ENCODE assay signal across 13 mouse cellular contexts in genomic region chr12:112544946-112545701, GRCm38 (mm10). TPM values are rescaled to one million over a fixed set of nuclear protein-coding genes. Genes with fewer than 3 reads are reported as not detected.
DNase-seq lines count a peak whose midpoint lies in the region; ATAC-seq and TF ChIP-seq lines count a peak whose summit lies in the region.
"Had no signal": no experiment of that assay in that cellular context is flagged by ENCODE, and none has a peak within 500 bp of the region (broad histone marks: within the 10 kb centered on the region; RNA-seq: fewer than 3 reads in every experiment).

No protein-coding gene starts in this region.

- 0 out of 2 replicates have a peak overlapping the region, but pooled peaks have one; percentile 5 for H3K9ac ChIP-seq in neural tube, embryonic 12.5 days
- H3K9ac ChIP-seq in hindbrain, embryonic 13.5 days, result peak overlapping the region; percentile 24; the same call in 1 of the 2 replicates
- no peak overlapping the region for H3K9ac ChIP-seq in kidney, embryonic 16.5 days (replicated peaks; ENCODE audit: low read length)
- H3K9ac ChIP-seq: embryonic facial prominence, embryonic 15.5 days; lung, embryonic 14.5 days had no signal

- H3K27me3 ChIP-seq in neural tube, embryonic 12.5 days (replicated peaks), result 0 out of 2 replicates have a peak, but pooled peaks cover 6% of the 10 kb centered on the region
- peaks cover 23% of the 10 kb centered on the region for H3K27me3 ChIP-seq in hindbrain, embryonic 13.5 days
- H3K27me3 ChIP-seq in kidney, embryonic 16.5 days (ENCODE audit: insufficient read depth, low read length), result no peaks in the 10 kb centered on the region
- H3K27me3 ChIP-seq: embryonic facial prominence, embryonic 15.5 days had no signal

- H3K27ac ChIP-seq in gastrocnemius, adult 2 months, result peak overlapping the region; percentile 56
- no peak overlapping the region for H3K27ac ChIP-seq in neural tube, embryonic 12.5 days
- H3K27ac ChIP-seq in hindbrain, embryonic 13.5 days, result peak overlapping the region; percentile 35; the same call in 1 of the 2 replicates
- H3K27ac ChIP-seq in kidney, embryonic 16.5 days (ENCODE audit: low read length), result no peak overlapping the region
- H3K27ac ChIP-seq: embryonic facial prominence, embryonic 15.5 days; heart, adult 2 months had no signal

- H3K4me1 ChIP-seq in neural tube, embryonic 12.5 days, result peaks cover 37% of the 10 kb centered on the region
- peaks cover 50% of the 10 kb centered on the region for H3K4me1 ChIP-seq in hindbrain, embryonic 13.5 days (replicated peaks)
- H3K4me1 ChIP-seq in kidney, embryonic 16.5 days (ENCODE audit: insufficient read depth, low read length), result peaks cover 10% of the 10 kb centered on the region; the same call in 1 of the 2 replicates
- H3K4me1 ChIP-seq: embryonic facial prominence, embryonic 15.5 days had no signal

- WGBS in neural tube, embryonic 12.5 days, result 30% methylated on average over 12 of the region's 12 CpGs
- WGBS in hindbrain, embryonic 13.5 days, result 24% methylated on average over 12 of the region's 12 CpGs
- 39% methylated on average over 12 of the region's 12 CpGs for WGBS in kidney, embryonic 16.5 days

- TF ChIP-seq CTCF in gastrocnemius, adult 2 months (IDR thresholded peaks at IDR 0.05), result no peak

- H3K9me3 ChIP-seq in neural tube, embryonic 12.5 days, result no peaks in the 10 kb centered on the region
- H3K9me3 ChIP-seq in hindbrain, embryonic 13.5 days, result no peaks in the 10 kb centered on the region
- no peaks in the 10 kb centered on the region for H3K9me3 ChIP-seq in kidney, embryonic 16.5 days (ENCODE audit: low read length)
- H3K9me3 ChIP-seq: embryonic facial prominence, embryonic 15.5 days had no signal

- intact Hi-C loops in gastrocnemius, adult 2 months (cut with DNase I), result loop anchor here (5.0 kb wide), 2 partner anchors 73 to 133 kb away; no protein-coding TSS in a partner anchor
- intact Hi-C loops in gastrocnemius, postnatal 36 days (cut with DNase I), result loop anchor here (5.0 to 10.0 kb wide), 2 partner anchors 133 to 430 kb away; no protein-coding TSS in a partner anchor

- no peak overlapping the region for H3K4me3 ChIP-seq in gastrocnemius, adult 2 months
- H3K4me3 ChIP-seq in neural tube, embryonic 12.5 days, result no peak overlapping the region
- H3K4me3 ChIP-seq in hindbrain, embryonic 13.5 days, result no peak overlapping the region
- H3K4me3 ChIP-seq in kidney, embryonic 16.5 days (ENCODE audit: low read length), result no peak overlapping the region
- H3K4me3 ChIP-seq: embryonic facial prominence, embryonic 15.5 days; heart, adult 2 months; myocyte had no signal

- ATAC-seq in neural tube, embryonic 12.5 days (ENCODE audit: low FRiP score, low read depth), result no peak
- no peak for ATAC-seq in hindbrain, embryonic 13.5 days (ENCODE audit: low FRiP score)
- no peak for ATAC-seq in kidney, embryonic 16.5 days (ENCODE audit: low FRiP score, low TSS enrichment)

- peak; percentile 46 for DNase-seq in gastrocnemius, adult 2 months
- no peak for DNase-seq in gastrocnemius, postnatal 36 days
- no peak for DNase-seq in neural tube, embryonic 10.5 days (ENCODE audit: extremely low spot score, low spot score)
- DNase-seq in skeletal muscle tissue, adult 2 months (ENCODE audit: low read depth, low spot score), result peak; percentile 10
- no peak for DNase-seq in lung, adult 18-20 months
- DNase-seq: kidney, adult 11 months; lung, embryonic 14.5 days had no signal

- no peaks in the 10 kb centered on the region for H3K36me3 ChIP-seq in neural tube, embryonic 12.5 days
- H3K36me3 ChIP-seq in hindbrain, embryonic 13.5 days, result no peaks in the 10 kb centered on the region
- H3K36me3 ChIP-seq in kidney, embryonic 16.5 days (ENCODE audit: insufficient read depth, low read length), result no peaks in the 10 kb centered on the region
- H3K36me3 ChIP-seq: embryonic facial prominence, embryonic 15.5 days had no signal

- no peak overlapping the region for H3K4me2 ChIP-seq in neural tube, embryonic 12.5 days (replicated peaks)
- H3K4me2 ChIP-seq in hindbrain, embryonic 13.5 days, result peak overlapping the region; percentile 4; the same call in 1 of the 2 replicates
- no peak overlapping the region for H3K4me2 ChIP-seq in kidney, embryonic 16.5 days (replicated peaks; ENCODE audit: low read depth, low read length)
- H3K4me2 ChIP-seq: embryonic facial prominence, embryonic 15.5 days; lung, embryonic 14.5 days had no signal

RNA-seq across cellular contexts. Expression of gene Tmem179, which starts 28.6 kb away (rescaled TPM):
- total RNA-seq in gastrocnemius, adult 2 months (2021), result not detected
- not detected for total RNA-seq in gastrocnemius, postnatal 36 days (2021)
- 16.4 and 17.9 TPM in 2 replicates for polyA plus RNA-seq in neural tube, embryonic 12.5 days (2016; fragmentation: Nextera tagmentation; extraction: Ambion mirVana)
- polyA plus RNA-seq in hindbrain, embryonic 13.5 days (2015; fragmentation: Nextera tagmentation; extraction: Ambion mirVana), result 40.8 and 44.4 TPM in 2 replicates
- polyA plus RNA-seq in kidney, embryonic 16.5 days (2015; fragmentation: Nextera tagmentation; extraction: Ambion mirVana), result 0.67 and 0.91 TPM in 2 replicates
- total RNA-seq: heart, adult 2 months had no signal

RNA-seq across cellular contexts. Expression of gene Inf2, which starts 43.5 kb away (rescaled TPM):
- total RNA-seq in gastrocnemius, adult 2 months (2021), result 10 to 100 TPM in 1 of 2 experiments, 1 to 10 TPM in 1; 8.2 to 13.0 TPM
- 10 to 100 TPM in 1 of 2 experiments, 1 to 10 TPM in 1; 9.2 to 11.1 TPM for total RNA-seq in gastrocnemius, postnatal 36 days (2021)
- 1.1 and 2.2 TPM in 2 replicates for polyA plus RNA-seq in neural tube, embryonic 12.5 days (2016; fragmentation: Nextera tagmentation; extraction: Ambion mirVana)
- 1.1 and 1.6 TPM in 2 replicates for polyA plus RNA-seq in hindbrain, embryonic 13.5 days (2015; fragmentation: Nextera tagmentation; extraction: Ambion mirVana)
- polyA plus RNA-seq in kidney, embryonic 16.5 days (2015; fragmentation: Nextera tagmentation; extraction: Ambion mirVana), result 4.7 and 5.3 TPM in 2 replicates

RNA-seq across cellular contexts. Expression of gene A530016L24Rik, which starts 55.9 kb away (rescaled TPM):
- 1 to 10 TPM in 1 of 2 experiments, under 1 TPM in 1; 0.48 to 1.9 TPM for total RNA-seq in gastrocnemius, adult 2 months (2021)
- 1 to 10 TPM; 1.1 to 1.3 TPM for total RNA-seq in gastrocnemius, postnatal 36 days (2021)
- 0.10 and 0.13 TPM in 2 replicates for polyA plus RNA-seq in neural tube, embryonic 12.5 days (2016; fragmentation: Nextera tagmentation; extraction: Ambion mirVana)
- 0.12 TPM in 1 of 2 replicates, not detected in the other for polyA plus RNA-seq in hindbrain, embryonic 13.5 days (2015; fragmentation: Nextera tagmentation; extraction: Ambion mirVana)
- 0.13 and 0.19 TPM in 2 replicates for polyA plus RNA-seq in kidney, embryonic 16.5 days (2015; fragmentation: Nextera tagmentation; extraction: Ambion mirVana)
- polyA plus RNA-seq: lung, embryonic 14.5 days had no signal

Comparison
In these comparisons a context has a peak if more than half of its experiments do, and no peak if none do; other contexts are left out.
1. DNase-seq: peak in gastrocnemius, adult 2 months (single experiment) and skeletal muscle tissue, adult 2 months (single experiment); none in gastrocnemius, postnatal 36 days (0 of 2), neural tube, embryonic 10.5 days (single experiment) and lung, adult 18-20 months (0 of 2).
2. H3K27ac ChIP-seq: peak in gastrocnemius, adult 2 months (single experiment) and hindbrain, embryonic 13.5 days (single experiment); none in neural tube, embryonic 12.5 days (single experiment) and kidney, embryonic 16.5 days (single experiment).